Mouse (Mus musculus) retina, postnatal 1 day (tissue): ENCODE results near the gene Mcpt8.
"Not testable (repeated sequence)": the region's sequence is repeated elsewhere in the genome, so short reads cannot be mapped to it uniquely, and the experiment has no call there.

ENCODE experiments used
- DNase-seq: peaks from one replicate; pipeline ENCODE4 v3.0.0-alpha.2; 2012

The Mcpt8 gene

GRCm38 (mm10) chr14:56085167-56085566 lies at the start of gene Mcpt8:
Mcpt8 (minus strand) TSS chr14:56085273.
- DNase-seq: no peak

- DNase-seq: peak; percentile 17
Observed at GRCm38 (mm10) chr14:56133675-56134074, 48.6 kb upstream of the Mcpt8 start.

DNA sequence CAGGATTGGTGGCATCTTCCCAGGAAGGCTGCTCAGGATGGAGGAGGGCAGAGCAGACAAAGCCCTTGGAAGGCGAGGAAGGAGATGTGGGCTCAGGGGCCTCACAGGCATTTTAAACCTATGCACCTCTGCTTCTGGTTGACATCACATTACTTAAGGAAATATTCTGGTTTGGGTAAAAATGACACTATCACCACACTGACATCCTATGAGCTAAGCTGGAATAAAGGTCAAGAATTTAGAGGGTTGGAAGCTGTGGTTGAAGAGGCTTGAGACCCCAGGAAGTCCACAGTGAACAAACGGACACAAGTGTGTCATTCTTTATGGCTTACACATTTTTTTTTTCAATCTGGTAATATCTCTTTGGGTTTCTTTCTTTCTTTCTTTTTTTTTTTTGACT lies 47.4 kb upstream of the Mcpt8 start, which contains the start of gene Gzmd:
Gene Gzmd (minus strand): TSS at position 101 of the 400 bp plus-strand sequence.
- not testable (repeated sequence) for DNase-seq

DNA sequence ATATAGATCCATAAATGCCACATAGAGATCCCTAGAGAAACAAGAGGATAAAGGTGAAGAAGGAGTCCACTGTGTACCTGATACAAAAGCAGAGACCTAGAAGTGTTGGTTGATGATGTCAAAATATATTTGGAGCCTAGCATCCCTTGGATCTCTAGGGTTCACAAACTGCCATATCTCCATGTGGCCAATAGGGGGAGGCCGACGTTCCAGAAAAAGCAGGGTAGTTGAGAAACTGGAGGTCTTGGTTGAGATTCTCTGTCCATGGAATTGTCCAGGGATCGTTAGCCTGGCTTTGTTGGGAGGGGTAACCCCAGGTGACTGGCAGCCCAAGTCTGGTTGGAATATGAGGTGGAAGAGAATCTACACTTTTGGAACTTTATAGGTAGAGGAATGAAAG lies 43.3 kb upstream of the Mcpt8 start:
- DNase-seq: no peak

- DNase-seq: no peak
Observed at GRCm38 (mm10) chr14:56123516-56123915, 38.4 kb upstream of the Mcpt8 start.

DNA sequence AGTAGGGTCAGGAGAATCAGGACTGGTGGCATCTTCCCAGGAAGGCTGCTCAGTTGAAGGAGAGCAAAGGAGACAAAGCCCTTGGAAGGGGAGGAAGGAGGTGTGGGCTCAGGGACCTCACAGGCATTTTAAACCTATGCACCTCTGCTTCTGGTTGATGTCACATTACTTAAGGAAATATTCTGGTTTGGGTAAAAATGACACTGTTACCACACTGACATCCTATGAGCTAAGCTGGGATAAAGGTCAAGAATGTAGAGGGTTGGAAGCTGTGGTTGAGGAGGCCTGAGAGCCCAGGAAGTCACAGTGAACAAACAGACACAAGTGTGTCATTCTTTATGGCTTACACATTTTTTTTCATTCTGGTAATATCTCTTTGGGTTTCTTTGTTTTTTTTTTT lies 35.5 kb upstream of the Mcpt8 start, which contains the start of gene Gzme:
Gene Gzme (minus strand): TSS at position 101 of the 400 bp plus-strand sequence.
- DNase-seq: no peak

GRCm38 (mm10) chr14:56115531-56116310 lies 30.6 kb upstream of the Mcpt8 start:
- DNase-seq: not testable (repeated sequence)

DNA sequence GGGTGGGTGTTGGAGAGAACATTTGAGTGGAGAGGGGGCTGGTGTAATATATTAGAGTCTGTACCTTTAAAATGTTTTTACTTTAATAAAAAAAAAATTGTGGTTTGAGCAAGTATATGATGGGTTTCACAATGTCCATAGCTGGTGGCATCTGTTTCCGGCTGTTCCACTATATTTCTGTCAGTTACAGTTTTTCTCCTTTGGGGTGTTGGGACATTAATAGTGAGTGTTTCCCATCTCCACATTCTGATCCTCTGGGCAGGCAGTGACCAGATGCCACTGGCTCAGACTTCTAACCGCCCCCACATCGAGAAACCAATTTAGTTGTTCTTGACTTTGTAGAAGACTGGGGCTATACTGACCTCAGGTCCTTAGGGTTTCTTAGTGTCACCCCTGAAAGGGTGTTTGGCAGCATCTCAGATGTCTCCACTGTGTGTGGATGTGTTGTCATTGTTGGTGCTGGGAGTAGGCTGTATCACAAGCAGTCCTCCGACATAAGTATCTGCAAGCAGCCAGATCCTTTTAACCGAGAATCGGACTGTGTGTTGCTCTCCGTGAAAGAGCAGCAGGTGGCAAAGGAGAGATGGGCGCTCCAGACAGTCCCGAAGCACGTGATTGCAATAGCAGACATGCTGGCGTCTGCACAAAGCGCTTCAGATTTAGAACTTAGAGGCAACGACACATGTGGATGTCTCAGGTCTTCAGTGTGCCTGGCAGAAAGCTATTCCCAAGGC lies 20.5 kb upstream of the Mcpt8 start:
- no peak for DNase-seq

DNA sequence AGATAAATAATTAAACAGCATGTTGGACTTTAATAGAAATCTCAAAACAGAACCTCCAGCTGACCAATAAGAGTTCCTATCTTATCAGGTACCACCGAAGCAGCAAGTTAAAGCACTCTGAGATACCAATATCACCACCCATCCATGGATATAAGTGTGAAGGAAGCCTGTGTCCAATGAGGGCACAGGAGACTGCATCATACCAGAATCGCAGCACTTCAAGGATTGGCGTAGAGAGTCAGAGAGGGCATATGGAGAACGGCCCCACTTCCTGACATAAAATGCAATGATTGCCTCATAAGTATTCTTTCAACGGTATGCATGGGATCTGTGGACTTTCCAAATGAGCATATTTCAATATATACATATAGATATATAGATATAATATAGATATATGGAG lies 19.9 kb upstream of the Mcpt8 start:
- no peak for DNase-seq

DNA sequence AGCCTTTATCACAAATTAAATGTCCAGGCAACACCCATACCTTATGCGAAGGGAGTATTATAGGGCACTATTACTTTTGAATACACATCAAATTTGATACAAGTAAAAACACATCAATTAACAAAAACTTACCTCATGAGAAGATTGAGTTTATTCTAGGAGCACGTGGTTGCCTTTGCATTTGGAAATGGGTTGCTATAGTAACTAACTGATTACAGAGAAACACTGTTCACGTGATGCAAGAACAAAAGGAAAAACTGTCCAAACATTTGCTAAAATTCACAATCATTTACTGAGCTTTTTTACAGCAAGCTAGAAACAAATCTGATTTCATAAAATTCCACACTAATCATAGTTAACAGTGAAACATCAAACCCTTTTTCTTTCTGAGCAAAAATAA lies 18.4 kb upstream of the Mcpt8 start:
- no peak for DNase-seq

GRCm38 (mm10) chr14:56102386-56102785 lies 17.3 kb upstream of the Mcpt8 start, which contains the start of gene Ctsg:
Ctsg (minus strand) TSS chr14:56102574.
- DNase-seq: no peak

- peak; percentile 17 for DNase-seq
Observed at GRCm38 (mm10) chr14:56098940-56099339, 13.9 kb upstream of the Mcpt8 start.

DNA sequence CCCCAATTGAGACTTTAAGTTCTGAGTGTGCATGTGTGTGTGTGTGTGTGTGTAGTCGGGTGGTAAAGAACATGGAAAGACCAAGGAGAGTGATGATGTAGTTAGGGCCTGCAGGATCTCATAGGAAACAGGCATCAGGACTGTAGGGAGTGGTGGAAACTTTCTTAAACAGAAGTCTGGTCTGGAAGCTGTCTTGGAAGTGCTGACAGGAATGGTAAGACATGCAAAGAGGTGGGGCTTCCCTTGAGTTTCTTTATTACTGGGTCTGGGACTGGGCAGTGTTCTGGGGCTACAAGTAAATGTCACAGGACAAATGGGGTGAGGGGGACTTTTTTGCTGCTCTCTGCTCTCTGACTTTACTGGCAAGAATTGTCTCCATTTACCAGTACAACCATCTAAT lies 12.5 kb upstream of the Mcpt8 start:
- DNase-seq: no peak

DNA sequence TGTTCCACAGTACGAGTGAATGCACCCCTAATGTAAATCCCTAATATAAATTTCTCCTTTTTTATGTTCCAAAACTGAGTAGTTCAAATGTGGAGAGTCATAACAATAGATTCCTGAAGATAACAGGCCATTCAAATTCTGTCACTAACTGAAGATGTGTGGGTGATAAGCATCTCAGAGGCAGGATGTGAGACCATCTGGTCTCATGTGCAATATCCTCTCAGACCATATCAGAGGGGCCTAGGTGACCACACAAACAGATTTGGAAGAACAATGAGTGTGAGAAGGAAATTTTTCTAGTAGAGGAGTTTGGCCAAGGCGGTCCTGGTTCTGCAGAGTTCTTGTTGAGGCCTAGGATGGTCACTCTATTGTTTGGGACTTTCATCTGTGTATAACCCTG lies 8.3 kb upstream of the Mcpt8 start:
- no peak for DNase-seq

GRCm38 (mm10) chr14:56086711-56087110 lies 1.6 kb upstream of the Mcpt8 start:
- DNase-seq: no peak

GRCm38 (mm10) chr14:56082016-56082415 lies 3.1 kb downstream of the Mcpt8 start:
- DNase-seq: no peak

- not testable (repeated sequence) for DNase-seq
Observed at GRCm38 (mm10) chr14:56062213-56062612, 22.9 kb downstream of the Mcpt8 start, which contains the start of gene Mcpt4. Mcpt4 (minus strand) TSS chr14:56062313.

GRCm38 (mm10) chr14:56057722-56058121 lies 27.4 kb downstream of the Mcpt8 start:
- no peak for DNase-seq

DNA sequence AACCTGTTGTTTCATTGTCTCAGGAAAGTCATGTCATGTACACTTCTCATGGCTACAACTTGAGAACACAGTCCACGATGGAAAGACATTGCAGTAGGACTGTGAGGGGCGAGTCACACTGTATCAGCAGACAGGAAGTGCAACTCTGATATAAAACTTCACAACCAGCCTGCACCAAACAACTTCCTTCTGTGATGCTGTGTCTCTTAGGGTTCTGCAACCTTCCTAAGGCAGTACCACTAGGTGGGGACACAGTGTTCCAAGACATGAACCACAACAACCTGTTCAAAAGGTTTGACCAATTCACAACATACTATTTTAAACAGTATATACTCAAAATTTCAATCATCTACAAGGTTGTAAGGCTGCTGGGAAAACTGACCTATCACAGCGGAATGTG lies 29.7 kb downstream of the Mcpt8 start:
- no peak for DNase-seq

DNA sequence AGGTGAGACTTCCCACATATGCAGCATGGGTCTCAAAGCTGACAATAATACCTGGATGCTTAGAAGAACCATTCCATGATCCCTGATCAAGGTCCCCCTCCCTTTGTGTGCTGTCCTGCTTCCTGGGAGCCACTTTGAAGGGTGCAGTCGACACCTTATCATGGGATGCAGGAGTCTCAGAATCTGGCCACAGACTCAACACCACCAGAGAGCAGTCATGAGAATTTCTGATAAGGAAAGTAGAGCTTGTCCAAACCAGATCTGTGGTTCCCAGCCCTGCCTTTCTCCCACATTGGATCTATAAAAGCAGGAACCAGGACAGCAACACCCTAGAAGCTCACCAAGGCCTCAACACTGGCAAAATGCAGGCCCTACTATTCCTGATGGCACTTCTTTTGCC lies 43.3 kb downstream of the Mcpt8 start, which contains the start of gene Mcpt2:
Gene Mcpt2 (plus strand): TSS at position 250 of the 400 bp plus-strand sequence.
- DNase-seq: not testable (repeated sequence)

GRCm38 (mm10) chr14:56034433-56034832 lies 50.6 kb downstream of the Mcpt8 start:
- no peak for DNase-seq
